Mouse (Mus musculus): Measurements from ENCODE around the gene Gm44973.
"Not testable (repeated sequence)": the region's sequence is repeated elsewhere in the genome, so short reads cannot be mapped to it uniquely, and the experiment has no call there.

The Gm44973 gene

GRCm38 (mm10) chr7:5052438-5052837 lies 37.1 kb downstream of the Gm44973 start:
- no peak for DNase-seq (ENCODE audit: low read depth)

- DNase-seq (ENCODE audit: low read depth), result no peak
These were observed 37.6 kb downstream of the Gm44973 start for GRCm38 (mm10) chr7:5052931-5053343.

- no peak for DNase-seq (ENCODE audit: low read depth)
These were observed 38.3 kb downstream of the Gm44973 start for GRCm38 (mm10) chr7:5053456-5054179.

- no peak for DNase-seq (ENCODE audit: low read depth)
These were observed 41.5 kb downstream of the Gm44973 start for GRCm38 (mm10) chr7:5056651-5057263.

- DNase-seq (ENCODE audit: low read depth), result no peak
These were observed 42.1 kb downstream of the Gm44973 start for GRCm38 (mm10) chr7:5057381-5057780.

GRCm38 (mm10) chr7:5057804-5058203 lies 42.5 kb downstream of the Gm44973 start:
- no peak for DNase-seq (ENCODE audit: low read depth)

GRCm38 (mm10) chr7:5058631-5059030 lies 43.3 kb downstream of the Gm44973 start:
- DNase-seq (ENCODE audit: low read depth), result no peak

- DNase-seq (ENCODE audit: low read depth), result no peak
These were observed 44.1 kb downstream of the Gm44973 start for GRCm38 (mm10) chr7:5059421-5059820.

GRCm38 (mm10) chr7:5060239-5060731 lies 45.0 kb downstream of the Gm44973 start:
- DNase-seq (ENCODE audit: low read depth), result peak; percentile 61

- peak; percentile 95 for DNase-seq (ENCODE audit: low read depth)
These were observed 45.9 kb downstream of the Gm44973 start for GRCm38 (mm10) chr7:5060944-5061773.

GRCm38 (mm10) chr7:5061774-5062359 lies 46.6 kb downstream of the Gm44973 start, which contains the start of gene U2af2:
TSS of gene U2af2 (plus strand) at chr7:5062143.
- peak; percentile 62 for DNase-seq (ENCODE audit: low read depth)

- DNase-seq (ENCODE audit: low read depth), result peak; percentile 81
These were observed 47.2 kb downstream of the Gm44973 start for GRCm38 (mm10) chr7:5062360-5063001.

GRCm38 (mm10) chr7:5064886-5065285 lies 49.6 kb downstream of the Gm44973 start:
- no peak for DNase-seq (ENCODE audit: low read depth)

- DNase-seq (ENCODE audit: low read depth), result no peak
These were observed 58.3 kb downstream of the Gm44973 start for GRCm38 (mm10) chr7:5073586-5073985.

- DNase-seq (ENCODE audit: low read depth), result no peak
These were observed 59.7 kb downstream of the Gm44973 start for GRCm38 (mm10) chr7:5074984-5075383.

GRCm38 (mm10) chr7:5076931-5077330 lies 61.6 kb downstream of the Gm44973 start:
- no peak for DNase-seq (ENCODE audit: low read depth)

- DNase-seq (ENCODE audit: low read depth), result not testable (repeated sequence)
These were observed 64.2 kb downstream of the Gm44973 start for GRCm38 (mm10) chr7:5079365-5080009.

GRCm38 (mm10) chr7:5080010-5080751 lies 64.9 kb downstream of the Gm44973 start, which contains the start of gene Epn1:
TSS of gene Epn1 (plus strand) at chr7:5080235.
- peak; percentile 91 for DNase-seq (ENCODE audit: low read depth)

- DNase-seq (ENCODE audit: low read depth), result no peak
These were observed 65.5 kb downstream of the Gm44973 start for GRCm38 (mm10) chr7:5080815-5081214.

- no peak for DNase-seq (ENCODE audit: low read depth)
These were observed 65.9 kb downstream of the Gm44973 start for GRCm38 (mm10) chr7:5081241-5081640.
